Mouse (Mus musculus): Measurements from ENCODE around the gene Chp1.
"Not testable (repeated sequence)": the region's sequence is repeated elsewhere in the genome, so short reads cannot be mapped to it uniquely, and the experiment has no call there.

The Chp1 gene

GRCm38 (mm10) chr2:119547522-119548370 lies at the start of gene Chp1, which contains the start of gene Exd1:
TSS of gene Chp1 (plus strand) at chr2:119547697.
TSS of gene Exd1 (minus strand) at chr2:119547627.
- DNase-seq (ENCODE audit: inconsistent age in 2 of 2, low spot score in 1 of 2), result peak; percentile 99

GRCm38 (mm10) chr2:119498859-119499258 lies 48.6 kb upstream of the Chp1 start:
- DNase-seq (ENCODE audit: inconsistent age in 2 of 2, low spot score in 1 of 2), result no peak

- DNase-seq (ENCODE audit: inconsistent age in 2 of 2, low spot score in 1 of 2), result no peak
These were observed 46.4 kb upstream of the Chp1 start for GRCm38 (mm10) chr2:119500965-119501652.

GRCm38 (mm10) chr2:119507108-119507507 lies 40.4 kb upstream of the Chp1 start:
- DNase-seq (ENCODE audit: inconsistent age in 2 of 2, low spot score in 1 of 2), result peak in 1 of 2 experiments; percentile 57

- DNase-seq (ENCODE audit: inconsistent age in 2 of 2, low spot score in 1 of 2), result not testable (repeated sequence)
These were observed 39.0 kb upstream of the Chp1 start for GRCm38 (mm10) chr2:119508518-119508917.

GRCm38 (mm10) chr2:119510856-119511255 lies 36.6 kb upstream of the Chp1 start:
- DNase-seq (ENCODE audit: inconsistent age in 2 of 2, low spot score in 1 of 2), result peak in 1 of 2 experiments; percentile 44

GRCm38 (mm10) chr2:119512292-119512691 lies 35.2 kb upstream of the Chp1 start:
- peak in 1 of 2 experiments; percentile 36 for DNase-seq (ENCODE audit: inconsistent age in 2 of 2, low spot score in 1 of 2)

- no peak for DNase-seq (ENCODE audit: inconsistent age in 2 of 2, low spot score in 1 of 2)
These were observed 33.4 kb upstream of the Chp1 start for GRCm38 (mm10) chr2:119514026-119514522.

- DNase-seq (ENCODE audit: inconsistent age in 2 of 2, low spot score in 1 of 2), result no peak
These were observed 30.7 kb upstream of the Chp1 start for GRCm38 (mm10) chr2:119516811-119517210.

- peak in 1 of 2 experiments; percentile 29 for DNase-seq (ENCODE audit: inconsistent age in 2 of 2, low spot score in 1 of 2)
These were observed 26.9 kb upstream of the Chp1 start for GRCm38 (mm10) chr2:119520550-119520949.

GRCm38 (mm10) chr2:119523836-119524235 lies 23.7 kb upstream of the Chp1 start:
- DNase-seq (ENCODE audit: inconsistent age in 2 of 2, low spot score in 1 of 2), result peak in 1 of 2 experiments; percentile 50

GRCm38 (mm10) chr2:119525422-119525821 lies 22.1 kb upstream of the Chp1 start:
- DNase-seq (ENCODE audit: inconsistent age in 2 of 2, low spot score in 1 of 2), result no peak

GRCm38 (mm10) chr2:119538802-119539201 lies 8.7 kb upstream of the Chp1 start:
- no peak for DNase-seq (ENCODE audit: inconsistent age in 2 of 2, low spot score in 1 of 2)

GRCm38 (mm10) chr2:119542106-119542505 lies 5.4 kb upstream of the Chp1 start:
- DNase-seq (ENCODE audit: inconsistent age in 2 of 2, low spot score in 1 of 2), result peak; percentile 64 to 87

GRCm38 (mm10) chr2:119543656-119544055 lies 3.8 kb upstream of the Chp1 start:
- DNase-seq (ENCODE audit: inconsistent age in 2 of 2, low spot score in 1 of 2), result no peak

- peak; percentile 86 to 93 for DNase-seq (ENCODE audit: inconsistent age in 2 of 2, low spot score in 1 of 2)
These were observed 512 bp upstream of the Chp1 start for GRCm38 (mm10) chr2:119546848-119547521.

- peak in 1 of 2 experiments; percentile 59 for DNase-seq (ENCODE audit: inconsistent age in 2 of 2, low spot score in 1 of 2)
These were observed 819 bp downstream of the Chp1 start for GRCm38 (mm10) chr2:119548371-119548660.

GRCm38 (mm10) chr2:119548691-119549090 lies 1.2 kb downstream of the Chp1 start:
- peak; percentile 44 to 82 for DNase-seq (ENCODE audit: inconsistent age in 2 of 2, low spot score in 1 of 2)

- DNase-seq (ENCODE audit: inconsistent age in 2 of 2, low spot score in 1 of 2), result no peak
These were observed 2.2 kb downstream of the Chp1 start for GRCm38 (mm10) chr2:119549678-119550077.

GRCm38 (mm10) chr2:119558039-119558438 lies 10.5 kb downstream of the Chp1 start:
- DNase-seq (ENCODE audit: inconsistent age in 2 of 2, low spot score in 1 of 2), result no peak

GRCm38 (mm10) chr2:119558737-119559340 lies 11.3 kb downstream of the Chp1 start:
- DNase-seq (ENCODE audit: inconsistent age in 2 of 2, low spot score in 1 of 2), result no peak
